Mouse (Mus musculus) CH12.LX (cell line): Measurements from ENCODE around the gene Mon2. TPM values are rescaled to one million over a fixed set of nuclear protein-coding genes. Genes with fewer than 3 reads are reported as not detected.

ENCODE experiments used
- DNase-seq: peaks from one replicate; pipeline ENCODE4 v3.0.0-alpha.2; 2013; ENCODE audit errors: extremely low read depth
- H3K27ac ChIP-seq: 2 replicates; pipeline ENCODE4 v1.5.1; 2012; ENCODE audit warnings: low read depth, mild to moderate bottlenecking, control low read depth, moderate library complexity; ENCODE audit not compliant: insufficient read depth
- H3K27me3 ChIP-seq: replicated peaks from 2 replicates; pipeline ENCODE3; 2012; ENCODE audit warnings: inconsistent platforms
- H3K36me3 ChIP-seq, 2 experiments: replicated peaks in 1 of 2; 2 replicates each; pipeline versions ENCODE3 to v1.6.1; 2012; ENCODE audit warnings: inconsistent platforms in 1 of 2, low read length in 1 of 2, mild to moderate bottlenecking in 1 of 2, mixed read lengths in 1 of 2, moderate library complexity in 1 of 2; ENCODE audit not compliant: control insufficient read depth in 1 of 2, insufficient read depth in 1 of 2
- H3K4me1 ChIP-seq, 2 experiments: 2 replicates each; pipeline ENCODE4 v1.6.1; 2012; ENCODE audit warnings: inconsistent platforms in 1 of 2, moderate library complexity in 1 of 2; ENCODE audit not compliant: insufficient read depth in 2 of 2, control insufficient read depth in 1 of 2
- H3K4me2 ChIP-seq: 2 replicates; pipeline ENCODE4 v1.6.1; 2012; ENCODE audit warnings: low read depth, mild to moderate bottlenecking, control low read depth; ENCODE audit not compliant: poor library complexity, insufficient read depth, severe bottlenecking
- H3K4me3 ChIP-seq, 3 experiments: fragments of 150-350 bp in 1 of 3; sonication (generic) in 1 of 3; replicated peaks in 1 of 3; 2 replicates each; pipeline versions ENCODE3 to v1.5.1; 2011 to 2012; ENCODE audit warnings: low read depth in 2 of 3, low read length in 2 of 3, mild to moderate bottlenecking in 2 of 3, moderate library complexity in 2 of 3, control low read depth in 1 of 3, improper control_type of control experiment in 1 of 3, inconsistent platforms in 1 of 3, mixed read lengths in 1 of 3; ENCODE audit not compliant: poor library complexity in 1 of 3
- H3K79me2 ChIP-seq: replicated peaks from 2 replicates; pipeline ENCODE4 v1.6.1; 2012; ENCODE audit warnings: mild to moderate bottlenecking, moderate library complexity; ENCODE audit not compliant: control insufficient read depth, poor library complexity, insufficient read depth, severe bottlenecking; ENCODE audit errors: extremely low read depth
- H3K9ac ChIP-seq: 2 replicates; pipeline ENCODE4 v1.6.1; 2012; ENCODE audit warnings: low read depth, mild to moderate bottlenecking, control low read depth, moderate library complexity; ENCODE audit not compliant: insufficient read depth
- H3K9me3 ChIP-seq: replicated peaks from 2 replicates; pipeline ENCODE3; 2012; ENCODE audit warnings: low read length, inconsistent platforms, mixed read lengths
- EP300 ChIP-seq: IDR thresholded peaks from 2 replicates; pipeline ENCODE4 v1.6.1; 2011; ENCODE audit warnings: low read length, improper control_type of control experiment
- JUN ChIP-seq: IDR thresholded peaks from 2 replicates; pipeline ENCODE4 v1.6.1; 2011; ENCODE audit warnings: low read depth, mild to moderate bottlenecking, low read length, improper control_type of control experiment, moderate library complexity; ENCODE audit not compliant: insufficient read depth
- MAFK ChIP-seq: IDR thresholded peaks from 2 replicates; pipeline ENCODE4 v1.6.1; 2011; ENCODE audit warnings: low read length, improper control_type of control experiment; ENCODE audit not compliant: insufficient replicate concordance
- MAZ ChIP-seq: IDR thresholded peaks from 2 replicates; pipeline ENCODE4 v1.6.1; 2012; ENCODE audit warnings: low read depth, mild to moderate bottlenecking, inconsistent platforms, low read length, improper control_type of control experiment, moderate library complexity
- POLR2AphosphoS2 ChIP-seq: IDR thresholded peaks from 2 replicates; pipeline ENCODE4 v1.6.1; 2011; ENCODE audit warnings: low read depth, low read length, improper control_type of control experiment
- RCOR1 ChIP-seq: conservative IDR thresholded peaks from 2 replicates; pipeline ENCODE4 v1.6.1; 2012; ENCODE audit warnings: low read depth, mild to moderate bottlenecking, inconsistent platforms, low read length, improper control_type of control experiment
- ZNF384 ChIP-seq: IDR thresholded peaks from 2 replicates; pipeline ENCODE4 v1.6.1; 2012; ENCODE audit warnings: low read depth, low read length, improper control_type of control experiment, inconsistent platforms
- dilution Hi-C: fragments of 300-500 bp; cut with MboI; formaldehyde crosslinking; loops from 2 replicates; pipeline ENCODE4 v1.14.3; 2020; ENCODE audit warnings: low sequenced_read_pairs; ENCODE audit not compliant: extremely low pct_unique_long_range_greater_than_20kb, extremely low pct_ligation_motif_present
- in situ Hi-C: fragments of 300-500 bp; cut with MboI; formaldehyde crosslinking; loops from 3 replicates; pipeline ENCODE4 v1.14.3; 2019; ENCODE audit warnings: low sequenced_read_pairs, low pct_ligation_motif_present, low pct_unique_long_range_greater_than_20kb, mixed read lengths
- polyA plus RNA-seq: library from polyadenylated mRNA; unstranded; fragments of >175 nt; gene quantifications from 2 replicates; pipeline ENCODE4 v1.2.1, GENCODE M21; 2012; ENCODE audit warnings: low read depth; ENCODE audit not compliant: insufficient read length
- total RNA-seq, 2 experiments: library from RNA; depleted of rRNA; stranded (reverse); fragments of 300-350 nt in 1 of 2; fragments of >200 nt in 1 of 2; gene quantifications; 2 replicates each; pipeline ENCODE4 v1.2.3; 2012 to 2014

The Mon2 gene
- total and polyA plus RNA-seq, 3 experiments, result 18.6 to 31.0 (median 28.8) TPM

DNA sequence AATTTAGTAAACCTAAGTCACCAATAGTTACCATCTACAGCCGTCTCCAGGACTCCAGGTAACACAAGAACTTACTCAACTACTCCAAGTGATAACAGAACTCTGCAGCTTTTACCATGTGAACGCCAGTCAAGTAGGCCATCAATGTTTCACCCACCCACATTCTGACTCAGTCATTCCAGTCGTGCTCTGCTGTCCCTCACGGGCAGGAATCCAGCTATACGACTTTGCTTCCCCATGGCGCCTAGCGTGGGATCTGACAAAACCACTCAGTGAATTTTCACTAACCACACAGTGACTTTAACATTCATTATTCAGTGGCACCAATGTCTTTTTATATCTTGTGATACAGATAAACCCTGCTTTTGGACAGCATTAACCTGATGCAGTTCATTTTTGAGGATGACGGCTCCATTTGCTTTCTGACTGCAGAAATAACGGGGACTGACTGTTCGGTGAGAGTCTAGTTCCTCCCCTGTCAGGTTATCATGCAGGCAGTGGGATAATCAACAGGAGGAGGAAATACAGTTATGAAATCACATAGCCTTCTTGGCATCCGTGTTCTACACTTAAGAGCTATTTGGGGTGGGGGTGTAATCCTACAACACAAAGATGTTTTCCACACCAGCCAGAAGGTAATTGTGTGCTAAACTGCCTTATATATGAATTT is 93.3 kb downstream of the Mon2 start:
- Histone ChIP-seq H3K4me3 (no peak overlapping the region), H3K9me3 (no peaks in the 10 kb centered on the region), H3K36me3 (peaks cover 0 to 18% of the 10 kb centered on the region in 2 experiments), H3K4me1 (peaks cover 5 to 27% of the 10 kb centered on the region in 2 experiments; a peak in 3 of 4 replicates), H3K79me2 (peaks cover 18% of the 10 kb centered on the region), H3K27ac (no peak overlapping the region), H3K4me2 (no peak overlapping the region), H3K9ac (no peak overlapping the region), H3K27me3 (no peaks in the 10 kb centered on the region)
- in situ Hi-C loops, result no loop called here
- peak; percentile 28; the same call in 1 of the 2 replicates for TF ChIP-seq POLR2AphosphoS2
- TF ChIP-seq EP300, result no peak
- dilution Hi-C loops, result no loop called here
- DNase-seq, result peak; percentile 38

DNA sequence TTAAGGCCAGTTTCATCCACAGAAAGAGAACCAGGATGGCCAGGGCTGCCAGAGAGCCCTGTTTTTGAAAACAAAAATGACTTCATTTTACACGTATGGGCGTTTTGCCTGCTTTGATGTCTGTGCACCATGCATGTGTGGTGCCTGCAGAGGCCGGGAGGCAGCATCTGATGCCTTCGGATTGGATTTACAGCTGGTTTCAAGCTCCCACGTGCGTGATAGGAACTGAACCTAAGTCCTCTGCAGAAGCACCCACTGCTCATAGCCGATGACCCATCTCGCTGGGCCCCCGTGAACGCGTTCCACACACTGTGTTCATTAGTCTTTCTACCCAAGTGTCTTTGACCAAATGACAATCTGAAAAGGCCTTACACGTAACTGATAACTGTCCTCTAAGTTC is 96.2 kb downstream of the Mon2 start:
- H3K36me3 ChIP-seq, result peaks cover 0 to 18% of the 10 kb centered on the region in 2 experiments
- H3K4me1 ChIP-seq, result peaks cover 3 to 14% of the 10 kb centered on the region in 2 experiments; a peak in 3 of 4 replicates
- in situ Hi-C loops, result no loop called here
- no peaks in the 10 kb centered on the region for H3K27me3 ChIP-seq
- no peak overlapping the region for H3K4me2 ChIP-seq
- no peak overlapping the region for H3K4me3 ChIP-seq
- H3K9ac ChIP-seq, result no peak overlapping the region
- no peak for DNase-seq
- peaks cover 15% of the 10 kb centered on the region for H3K79me2 ChIP-seq
- H3K27ac ChIP-seq, result no peak overlapping the region
- dilution Hi-C loops, result no loop called here
- no peaks in the 10 kb centered on the region for H3K9me3 ChIP-seq
- TF ChIP-seq MAFK (no peak), RCOR1 (no peak), ZNF384 (no peak)

DNA sequence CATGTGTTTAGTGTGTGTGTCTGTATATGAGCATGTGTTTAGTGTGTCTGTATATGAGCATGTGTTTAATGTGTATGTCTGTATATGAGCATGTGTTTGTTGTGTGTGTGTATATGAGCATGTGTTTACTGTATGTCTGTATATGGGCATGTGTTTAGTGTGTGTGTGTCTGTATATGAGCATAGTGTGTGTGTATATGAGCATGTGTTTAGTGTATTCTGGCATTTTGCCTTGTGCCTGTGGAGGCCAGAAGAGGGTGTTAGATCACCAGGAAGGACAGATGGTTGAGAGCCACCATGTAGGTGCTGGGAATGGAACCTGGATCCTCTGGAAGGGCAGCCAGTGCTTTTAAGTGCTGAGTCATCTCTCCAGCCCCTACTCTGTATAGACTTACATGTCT is 96.9 kb downstream of the Mon2 start:
- no peak overlapping the region for H3K4me2 ChIP-seq
- H3K9ac ChIP-seq, result no peak overlapping the region
- H3K36me3 ChIP-seq, result peaks cover 0 to 18% of the 10 kb centered on the region in 2 experiments
- TF ChIP-seq JUN (no peak), MAZ (no peak), MAFK (0 out of 2 replicates have a peak, but pooled peaks have one; percentile 11), RCOR1 (no peak)
- no peak overlapping the region for H3K27ac ChIP-seq
- H3K9me3 ChIP-seq, result no peaks in the 10 kb centered on the region
- H3K4me1 ChIP-seq, result peaks cover 3 to 14% of the 10 kb centered on the region in 2 experiments; a peak in 3 of 4 replicates
- in situ Hi-C loops (no loop called here), dilution Hi-C loops (no loop called here)
- no peak overlapping the region for H3K4me3 ChIP-seq
- no peaks in the 10 kb centered on the region for H3K27me3 ChIP-seq
- DNase-seq, result no peak
- H3K79me2 ChIP-seq, result peaks cover 8% of the 10 kb centered on the region
